Mouse (Mus musculus): ENCODE measurements around the gene Mpped1.
A peak's percentile ranks its signal among the peaks of the same experiment; 100 is the strongest.

Gene Mpped1

GRCm38 (mm10) chr15:83796924-83797323 lies 17.7 kb downstream of the Mpped1 start:
- no peak for DNase-seq

GRCm38 (mm10) chr15:83798964-83799363 lies 19.7 kb downstream of the Mpped1 start:
- DNase-seq = no peak

GRCm38 (mm10) chr15:83801011-83801410 lies 21.7 kb downstream of the Mpped1 start:
- DNase-seq = no peak

- no peak for DNase-seq
These were observed 34.8 kb downstream of the Mpped1 start for GRCm38 (mm10) chr15:83814106-83814505.

GRCm38 (mm10) chr15:83828011-83828410 lies 48.7 kb downstream of the Mpped1 start:
- DNase-seq = no peak

GRCm38 (mm10) chr15:83829226-83829625 lies 50.0 kb downstream of the Mpped1 start:
- DNase-seq = no peak

GRCm38 (mm10) chr15:83832265-83832664 lies 53.0 kb downstream of the Mpped1 start:
- DNase-seq = no peak

GRCm38 (mm10) chr15:83840950-83841719 lies 61.9 kb downstream of the Mpped1 start:
- DNase-seq = peak; percentile 71

- no peak for DNase-seq
These were observed 63.2 kb downstream of the Mpped1 start for GRCm38 (mm10) chr15:83842419-83842818.

- DNase-seq = no peak
These were observed 63.9 kb downstream of the Mpped1 start for GRCm38 (mm10) chr15:83842915-83843789.

GRCm38 (mm10) chr15:83845734-83846133 lies 66.5 kb downstream of the Mpped1 start:
- DNase-seq = no peak

GRCm38 (mm10) chr15:83846592-83846991 lies 67.3 kb downstream of the Mpped1 start:
- DNase-seq = no peak

GRCm38 (mm10) chr15:83847512-83847911 lies 68.2 kb downstream of the Mpped1 start:
- DNase-seq = peak; percentile 51

- DNase-seq = no peak
These were observed 68.9 kb downstream of the Mpped1 start for GRCm38 (mm10) chr15:83848193-83848592.

- DNase-seq = peak; percentile 67
These were observed 74.1 kb downstream of the Mpped1 start for GRCm38 (mm10) chr15:83853400-83853811.

GRCm38 (mm10) chr15:83857129-83857528 lies 77.9 kb downstream of the Mpped1 start:
- peak; percentile 73 for DNase-seq

GRCm38 (mm10) chr15:83865626-83866025 lies 86.4 kb downstream of the Mpped1 start:
- DNase-seq = no peak

- no peak for DNase-seq
These were observed 91.7 kb downstream of the Mpped1 start for GRCm38 (mm10) chr15:83870936-83871335.

GRCm38 (mm10) chr15:83877155-83877866 lies 98.0 kb downstream of the Mpped1 start:
- DNase-seq = no peak

- DNase-seq = no peak
These were observed 98.6 kb downstream of the Mpped1 start for GRCm38 (mm10) chr15:83877898-83878297.

GRCm38 (mm10) chr15:83879845-83880244 lies 100.6 kb downstream of the Mpped1 start:
- no peak for DNase-seq

GRCm38 (mm10) chr15:83883821-83884220 lies 104.6 kb downstream of the Mpped1 start:
- DNase-seq = peak; percentile 34

GRCm38 (mm10) chr15:83884291-83884690 lies 105.0 kb downstream of the Mpped1 start:
- no peak for DNase-seq

Data from right cerebral cortex, adult 18-20 months (tissue).